Mouse (Mus musculus) adrenal gland, postnatal 10 days (tissue): ENCODE data around the gene Arhgap9. TPM values are rescaled to one million over a fixed set of nuclear protein-coding genes. Genes with fewer than 3 reads are reported as not detected.
A peak's percentile ranks its signal among the peaks of the same experiment; 100 is the strongest.

ENCODE experiments used
- DNase-seq: peaks from one replicate; pipeline ENCODE4 v3.0.0; 2021; ENCODE audit warnings: mixed read lengths
- total RNA-seq, 2 experiments: library from RNA; stranded (reverse); gene quantifications; 2 replicates each; pipeline ENCODE4 v1.2.3; 2021

The Arhgap9 gene
- total RNA-seq, 2 experiments from 2014 or later = 6.5 to 6.6 TPM

DNA sequence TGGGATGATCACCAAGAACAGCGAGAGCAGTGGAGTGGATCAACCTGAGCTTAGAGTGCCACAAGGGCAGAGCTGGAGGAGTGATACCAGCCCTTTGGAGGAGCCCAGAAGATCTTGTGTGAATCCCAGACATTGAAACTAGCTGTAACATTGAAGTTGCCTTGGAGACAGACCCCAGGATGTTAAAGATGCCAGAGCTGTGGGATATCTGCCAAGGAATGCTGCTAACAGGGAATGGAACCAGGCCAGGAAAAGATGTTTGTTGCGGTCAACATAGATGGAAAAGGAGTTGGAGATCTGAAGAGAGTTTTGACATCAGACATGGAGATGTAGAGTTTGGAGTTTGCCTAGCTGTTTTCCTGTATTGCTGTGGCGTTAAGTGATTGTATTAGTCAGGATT is 24.4 kb downstream of the Arhgap9 start:
- no peak for DNase-seq

DNA sequence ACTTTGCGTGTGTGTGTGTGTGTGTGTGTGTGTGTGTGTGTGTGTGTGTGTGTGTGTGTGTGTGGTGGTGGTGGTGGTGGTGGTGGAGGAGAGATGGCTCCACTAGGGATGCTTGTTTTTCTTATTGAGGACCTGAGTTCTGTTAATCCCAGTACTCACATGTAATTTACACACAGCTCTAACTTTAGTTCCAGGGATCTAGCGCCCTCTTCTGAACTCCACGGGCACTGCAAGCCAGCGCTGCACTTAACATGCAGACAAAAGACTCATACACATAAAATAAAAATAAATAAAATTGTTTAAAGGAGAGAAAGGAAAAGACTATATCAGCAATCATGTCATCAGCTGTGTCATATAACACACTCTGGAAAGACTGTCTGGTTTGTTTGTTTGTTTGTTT is 27.2 kb downstream of the Arhgap9 start:
- DNase-seq = peak; percentile 51

DNA sequence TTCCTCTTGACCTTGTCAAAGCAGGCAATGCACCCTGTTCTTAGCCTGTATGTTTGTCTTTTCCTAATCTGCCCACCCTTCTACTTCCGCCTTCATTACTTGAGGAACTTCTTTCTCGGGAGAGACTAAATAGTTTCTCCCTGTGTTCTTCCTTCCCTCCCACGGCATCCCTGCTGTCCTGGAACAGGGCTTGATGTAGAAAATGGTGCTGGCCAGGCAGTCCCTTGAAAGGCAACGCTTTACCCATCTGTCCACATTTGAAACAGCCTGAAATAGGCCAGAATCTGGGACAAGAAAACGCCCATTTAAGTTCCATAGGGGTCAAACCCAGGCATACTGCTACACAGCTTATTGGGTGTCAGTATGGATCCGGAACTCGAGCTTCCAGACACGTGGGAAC is 28.0 kb downstream of the Arhgap9 start:
- no peak for DNase-seq

DNA sequence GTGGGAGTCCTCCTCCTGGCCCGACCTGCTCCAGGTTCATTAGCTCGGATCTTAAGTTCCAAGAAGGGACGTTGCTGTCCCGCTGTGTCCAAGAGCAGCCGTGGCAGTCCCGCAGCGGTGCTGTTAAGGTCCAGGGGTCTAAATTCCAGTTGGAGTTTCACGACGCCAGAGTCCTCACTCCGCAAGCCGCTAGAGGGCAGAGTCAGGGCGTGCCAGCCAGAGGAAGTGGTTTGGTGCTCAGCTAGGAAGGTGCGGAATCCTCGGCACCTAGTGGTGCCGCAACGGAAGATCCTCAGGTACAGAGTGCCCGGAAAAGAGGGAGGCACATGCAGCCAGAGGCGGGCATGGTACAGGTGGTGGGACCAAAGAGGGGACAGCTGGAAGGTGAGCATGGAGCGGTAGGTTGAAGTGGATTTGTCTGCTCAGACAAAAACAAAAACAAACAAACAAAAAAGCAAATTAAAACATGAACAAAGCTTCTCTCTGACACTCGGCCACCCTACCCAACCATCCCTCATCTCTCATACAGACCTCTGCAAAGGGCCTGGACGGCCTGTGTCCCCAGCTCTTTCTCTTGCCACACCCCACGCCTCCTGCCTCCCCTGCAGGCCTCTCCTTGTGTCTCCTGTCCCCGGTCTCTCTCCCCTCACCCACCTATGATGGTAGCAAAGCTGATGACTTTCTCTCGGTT is 29.0 kb downstream of the Arhgap9 start:
- peak; percentile 80 for DNase-seq

DNA sequence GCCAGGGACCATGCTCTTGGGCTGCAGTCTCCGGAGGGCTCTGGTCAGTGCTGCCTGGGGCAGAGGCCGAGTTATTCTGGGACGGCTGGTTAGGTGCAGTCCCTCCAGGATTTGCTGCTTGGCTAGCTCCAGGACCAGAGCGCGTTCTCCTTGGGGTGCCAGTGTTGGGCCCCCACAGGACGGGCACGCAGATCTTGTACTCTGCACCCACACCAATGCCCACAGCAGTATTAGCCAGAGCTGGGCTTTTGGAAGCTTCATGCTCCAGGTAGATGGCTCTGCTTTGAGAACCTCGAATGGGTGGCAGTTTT is 29.5 kb downstream of the Arhgap9 start:
- DNase-seq = no peak

DNA sequence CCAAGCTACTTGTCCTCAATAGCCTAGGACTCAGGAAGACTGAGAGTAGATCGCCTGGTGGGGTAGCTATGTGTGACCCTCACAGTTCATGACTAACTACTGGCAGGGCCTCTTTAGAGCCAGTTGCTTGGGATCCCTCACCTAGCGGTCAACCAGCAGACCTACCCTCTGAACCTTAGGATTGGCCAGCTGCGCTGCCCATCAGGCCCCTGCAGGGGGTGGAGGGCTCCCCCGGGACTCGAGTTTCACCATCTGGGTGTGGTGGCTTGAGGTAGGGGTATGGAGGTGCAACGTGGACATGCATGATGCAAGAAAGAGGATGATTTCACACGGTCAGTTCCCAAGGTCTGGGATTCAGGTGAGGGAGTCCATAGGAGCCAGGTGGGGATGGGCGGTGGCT is 30.0 kb downstream of the Arhgap9 start:
- no peak for DNase-seq

DNA sequence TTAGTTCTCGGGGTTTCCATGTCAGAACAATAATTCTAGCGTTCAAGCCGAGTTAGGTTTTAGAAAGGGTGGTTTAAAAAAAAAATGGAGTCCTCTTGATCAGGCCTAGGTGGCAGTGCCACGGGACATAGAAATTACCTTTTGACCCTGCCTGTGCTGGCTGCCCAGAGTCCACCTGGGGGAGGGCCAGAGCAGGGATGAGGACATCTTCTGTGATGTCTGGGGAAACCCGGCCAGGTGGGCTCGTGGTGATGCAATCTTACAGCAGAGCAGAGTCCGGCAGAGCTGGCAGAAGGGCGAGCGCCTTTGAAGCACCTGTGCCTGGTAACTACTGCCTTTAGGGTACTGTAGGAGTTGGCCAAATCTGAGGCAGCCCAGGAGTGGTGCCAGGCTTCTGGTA is 30.4 kb downstream of the Arhgap9 start:
- no peak for DNase-seq

DNA sequence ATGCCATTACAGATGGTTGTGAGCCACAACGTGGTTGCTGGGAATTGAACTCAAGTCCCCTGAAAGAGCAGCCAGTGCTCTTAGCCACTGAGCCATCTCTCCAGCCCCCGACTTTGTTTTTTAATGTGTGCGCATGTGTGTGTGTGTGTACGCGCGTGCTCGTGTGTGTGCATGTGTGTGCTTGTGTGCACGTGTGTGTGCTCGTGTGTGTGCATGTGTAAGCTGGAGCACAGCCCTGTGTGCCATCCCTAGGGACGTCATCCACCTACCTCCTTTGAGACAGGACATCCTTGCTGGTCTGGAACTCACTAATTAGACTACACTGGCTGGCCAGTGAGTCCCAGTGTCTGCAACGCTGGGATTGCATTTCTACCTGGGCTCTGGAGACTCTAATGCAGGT is 31.0 kb downstream of the Arhgap9 start:
- DNase-seq = no peak

DNA sequence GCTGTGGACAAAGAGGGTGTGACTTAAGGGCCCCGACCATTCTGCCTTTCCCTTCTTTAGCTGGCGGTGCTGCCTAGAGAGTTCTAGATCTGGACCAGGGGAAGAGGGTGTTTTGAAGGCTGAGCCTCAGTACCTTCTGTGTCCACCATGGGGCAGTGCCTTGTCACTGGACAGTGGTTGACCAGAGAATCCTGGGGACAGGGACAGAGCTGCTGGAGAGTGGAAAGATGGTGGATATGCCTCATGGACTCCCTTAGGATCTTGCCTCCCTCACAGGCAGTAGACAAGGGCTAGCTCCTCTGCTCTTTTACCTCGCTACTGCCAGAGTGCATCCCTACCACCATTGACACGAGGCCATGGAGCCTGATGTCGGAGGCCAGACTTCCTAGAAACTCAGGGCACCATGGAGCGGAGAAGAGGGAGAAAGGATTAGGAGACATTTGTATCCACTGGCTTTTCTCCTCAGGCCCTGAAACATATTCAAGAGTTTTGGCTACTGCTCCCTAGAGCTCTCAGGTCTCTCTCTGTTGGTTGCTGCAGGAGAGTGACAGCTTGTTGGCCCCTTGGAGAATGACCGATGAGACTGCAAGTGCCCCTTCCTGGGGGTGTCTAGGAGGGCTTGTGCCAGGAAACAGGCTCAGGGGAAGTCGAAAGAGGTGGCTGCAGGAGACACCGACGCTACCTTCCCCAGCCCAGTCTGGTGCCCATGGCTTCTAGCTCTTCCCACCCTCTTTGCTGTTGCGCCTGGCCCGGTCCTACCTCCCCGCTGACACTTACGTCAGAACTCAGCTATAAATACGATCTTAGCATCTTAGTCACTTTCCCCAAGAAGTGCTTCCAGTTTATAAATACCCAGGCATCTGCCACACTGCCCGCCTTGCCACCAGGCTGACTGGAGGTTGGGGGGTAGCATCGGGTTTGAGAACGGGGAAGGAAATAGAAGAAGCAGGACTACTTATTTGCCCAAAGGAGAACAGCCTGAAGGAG is 32.4 kb downstream of the Arhgap9 start, which contains the start of gene Inhbe:
Inhbe (minus strand) TSS at position 503 of the 987 bp plus-strand sequence.
- DNase-seq = peak; percentile 64

DNA sequence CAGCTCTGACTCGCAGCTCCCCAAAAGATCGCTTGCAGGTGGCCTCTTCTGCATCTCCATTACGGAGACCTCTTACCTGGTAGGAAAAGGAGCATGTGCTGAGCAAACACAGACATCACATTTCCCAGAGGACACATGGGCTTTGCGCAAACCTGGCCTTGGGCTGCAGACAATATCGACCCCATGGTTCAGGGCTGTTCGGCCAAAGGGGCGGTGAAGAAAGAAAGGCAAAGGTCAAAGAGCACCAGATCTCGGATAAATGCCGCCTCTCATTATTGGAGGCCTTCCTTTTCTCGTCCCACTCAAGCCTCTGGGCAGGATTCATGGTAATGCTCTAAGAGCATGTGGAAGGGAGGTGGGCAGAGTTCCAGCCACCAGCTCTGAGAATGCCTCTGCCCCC is 33.6 kb downstream of the Arhgap9 start:
- DNase-seq = no peak

DNA sequence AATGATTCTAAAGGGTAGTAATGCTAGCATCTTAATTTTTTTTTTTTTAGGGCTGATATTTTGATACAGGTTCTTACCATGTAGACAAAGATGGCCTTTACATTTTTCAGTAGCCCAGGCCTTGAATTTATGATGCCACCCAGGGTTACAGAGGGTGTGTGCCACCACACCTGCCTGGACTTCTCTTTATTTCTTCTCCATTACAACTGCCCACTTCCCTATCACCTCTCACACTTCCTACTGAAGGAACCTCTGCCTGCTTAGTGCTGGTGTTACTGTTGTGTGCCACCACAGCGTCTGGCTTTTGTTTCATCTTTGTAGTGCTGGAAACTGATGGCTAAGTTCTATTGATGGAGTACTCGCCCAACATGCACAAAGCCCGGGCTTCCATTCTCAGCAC is 39.0 kb downstream of the Arhgap9 start:
- no peak for DNase-seq

DNA sequence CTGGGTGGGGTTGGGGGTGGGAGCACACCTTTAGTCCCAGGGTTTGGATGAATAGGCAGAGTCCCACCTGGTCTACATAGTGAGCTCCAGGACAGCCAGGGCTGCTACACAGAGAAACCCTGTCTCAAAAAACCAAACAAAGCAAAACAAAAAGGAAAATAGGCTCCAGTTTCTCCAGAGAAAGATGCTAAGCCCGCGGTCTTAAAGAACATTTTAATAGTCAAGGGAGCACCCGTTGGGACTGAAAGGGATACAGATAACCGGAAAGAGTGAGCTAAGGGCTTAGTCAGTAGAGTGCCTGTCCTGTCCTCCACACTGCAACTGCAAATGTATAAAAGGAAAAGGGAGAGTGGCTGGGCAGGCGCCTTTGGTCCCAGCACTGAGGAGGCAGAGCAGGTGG is 45.4 kb downstream of the Arhgap9 start:
- DNase-seq = no peak

DNA sequence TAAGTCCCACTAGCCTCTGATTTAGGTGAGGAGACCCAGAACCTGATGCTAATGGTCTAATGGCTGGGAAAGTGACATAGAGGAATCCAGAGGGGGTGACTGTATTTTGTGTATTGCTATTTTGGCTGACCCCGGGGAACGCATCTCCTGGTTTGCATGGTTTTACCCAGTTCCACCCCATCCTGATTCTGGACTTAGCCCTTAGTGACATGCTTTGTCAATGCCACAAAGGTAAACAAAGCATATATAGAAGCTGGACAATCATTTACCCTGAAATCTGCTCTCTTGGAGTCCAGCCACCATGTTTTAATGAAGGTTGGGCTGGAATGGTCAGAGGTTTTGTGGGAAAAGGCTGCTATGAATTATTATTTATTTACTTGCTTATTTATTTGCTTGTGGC is 46.5 kb downstream of the Arhgap9 start:
- DNase-seq = no peak

DNA sequence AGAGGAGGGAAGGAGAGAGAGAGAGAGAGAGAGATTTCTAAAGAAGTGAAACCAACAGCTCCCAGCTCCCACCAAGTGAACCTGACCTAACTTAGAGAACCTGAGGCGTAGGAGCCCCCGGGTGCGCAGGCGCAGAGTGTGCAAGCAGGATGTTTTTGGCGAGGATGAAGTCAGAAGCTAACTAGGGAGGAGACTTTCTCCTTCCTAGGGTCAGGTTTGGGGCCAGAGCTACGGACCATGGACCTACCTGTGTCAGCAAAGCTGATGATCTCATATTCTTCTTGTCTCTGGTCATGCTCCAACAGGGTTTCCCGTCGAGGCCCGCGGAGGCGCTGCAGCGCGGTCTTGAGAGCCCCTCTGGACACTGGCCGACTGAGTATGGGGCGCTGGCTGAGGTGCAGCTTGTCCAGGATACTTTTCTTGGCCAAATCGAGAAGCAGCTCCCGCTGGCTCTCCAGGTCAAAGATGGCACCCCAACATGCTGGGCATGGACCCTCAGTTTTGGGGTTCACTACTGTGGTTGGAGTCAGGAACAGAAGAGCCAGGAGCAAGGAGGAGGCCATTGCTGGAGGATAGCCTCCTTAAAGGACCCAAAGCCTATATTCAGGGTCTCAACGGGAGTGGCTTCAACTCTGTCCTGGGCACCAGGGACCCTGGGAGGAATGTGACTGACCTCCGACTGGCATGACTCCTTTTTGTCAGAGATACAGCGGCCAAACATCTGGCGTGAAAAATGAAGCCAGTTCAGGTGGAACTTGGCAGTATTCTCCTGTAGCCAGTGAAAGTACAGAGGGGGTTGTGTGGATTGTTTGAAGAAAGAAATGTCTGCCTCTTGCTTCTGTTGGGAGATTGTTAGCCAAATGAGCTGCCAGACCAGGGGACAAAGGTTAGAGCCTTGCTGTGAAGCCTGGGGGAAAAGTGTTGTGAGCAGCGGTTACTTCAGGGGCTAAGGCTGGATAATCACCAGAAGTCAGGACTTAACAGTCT is 48.4 kb downstream of the Arhgap9 start, which contains the start of gene Inhbc:
Inhbc (minus strand) TSS at position 598 of the 987 bp plus-strand sequence.
- no peak for DNase-seq

DNA sequence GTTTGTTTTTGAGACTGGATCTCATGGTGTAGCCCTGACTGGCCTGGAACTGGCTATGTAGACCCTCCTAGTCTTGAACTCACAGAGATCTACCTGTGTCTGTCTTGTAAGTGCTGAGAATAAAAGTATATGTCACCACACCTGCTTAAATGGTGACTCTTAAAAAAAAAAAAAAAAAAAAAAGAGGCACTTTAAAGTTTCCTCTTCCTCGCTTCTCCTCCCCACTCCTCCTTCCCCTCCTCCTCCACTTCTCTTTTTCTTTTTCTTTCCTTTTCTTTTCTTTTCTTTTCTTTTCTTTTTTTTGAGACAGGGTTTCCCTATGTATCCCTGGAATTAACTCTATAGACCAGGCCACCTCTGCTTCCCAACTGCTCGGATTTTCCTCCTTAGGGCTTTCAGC is 49.3 kb downstream of the Arhgap9 start:
- no peak for DNase-seq

DNA sequence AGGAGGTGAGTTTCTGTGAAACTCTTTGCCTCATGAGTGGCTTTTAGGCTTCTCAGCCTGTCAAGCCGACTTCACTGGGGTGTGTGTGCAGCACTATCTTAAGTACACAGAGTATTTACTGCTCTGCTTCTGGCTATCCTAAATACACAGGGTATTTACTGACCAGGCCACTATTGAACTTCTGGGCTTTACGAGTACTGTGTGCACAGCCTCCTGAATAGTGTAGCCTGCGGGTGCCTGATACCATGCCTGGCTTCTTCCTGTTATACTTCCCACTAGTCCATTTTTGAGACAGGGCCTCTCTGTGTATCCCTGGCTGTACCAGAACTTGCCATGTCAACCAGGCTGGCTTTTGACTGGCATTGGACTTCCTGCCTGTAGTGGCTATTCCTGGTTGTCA is 55.9 kb downstream of the Arhgap9 start:
- no peak for DNase-seq

Other genes with a start within 250 kb of the Arhgap9 start
- 1 to 10 TPM; 5.7 to 6.2 TPM for gene Agap2, start 246.7 kb upstream of the Arhgap9 start, total RNA-seq
- 10 to 100 TPM; 82.0 to 88.6 TPM for gene Os9, start 200.8 kb upstream of the Arhgap9 start, total RNA-seq
- 10 to 100 TPM; 12.7 to 16.3 TPM for gene B4galnt1, start 156.7 kb upstream of the Arhgap9 start, total RNA-seq
- 10 to 100 TPM in 1 of 2 experiments, 1 to 10 TPM in 1; 7.4 to 13.7 TPM for gene Slc26a10, start 141.3 kb upstream of the Arhgap9 start, total RNA-seq
- 10 to 100 TPM; 18.1 to 26.5 TPM for gene Arhgef25, start 131.9 kb upstream of the Arhgap9 start, total RNA-seq
- 10 to 100 TPM; 48.3 to 69.4 TPM for gene Dtx3, start 126.2 kb upstream of the Arhgap9 start, total RNA-seq
- gene Pip4k2c, start 110.4 kb upstream of the Arhgap9 start, total RNA-seq = 10 to 100 TPM; 27.7 to 30.9 TPM
- 10 to 100 TPM in 1 of 2 experiments, 1 to 10 TPM in 1; 7.4 to 16.9 TPM for gene Kif5a, start 58.6 kb upstream of the Arhgap9 start, total RNA-seq
- 100 to 1,000 TPM; 151 to 164 TPM for gene Dctn2, start 55.6 kb upstream of the Arhgap9 start, total RNA-seq
- gene Mbd6, start 32.9 kb upstream of the Arhgap9 start, total RNA-seq = 10 to 100 TPM; 42.9 to 66.4 TPM
- 10 to 100 TPM; 82.6 to 86.3 TPM for gene Mars, start 10.2 kb upstream of the Arhgap9 start, total RNA-seq
- gene Gli1, start 20.0 kb downstream of the Arhgap9 start, total RNA-seq = 1 to 10 TPM; 5.2 to 5.6 TPM
- 1 to 10 TPM; 1.2 to 6.6 TPM for gene Inhbe, start 32.4 kb downstream of the Arhgap9 start, total RNA-seq
- gene Inhbc, start 48.5 kb downstream of the Arhgap9 start, total RNA-seq = 10 to 100 TPM; 10.9 to 22.9 TPM
- 100 to 1,000 TPM; 119 to 123 TPM for gene R3hdm2, start 58.4 kb downstream of the Arhgap9 start, total RNA-seq
- gene Stac3, start 179.7 kb downstream of the Arhgap9 start, total RNA-seq = 10 to 100 TPM in 1 of 2 experiments, 1 to 10 TPM in 1; 5.2 to 16.9 TPM
- gene Ndufa4l2, start 193.0 kb downstream of the Arhgap9 start, total RNA-seq = 10 to 100 TPM; 49.3 to 56.4 TPM
- gene Shmt2, start 200.5 kb downstream of the Arhgap9 start, total RNA-seq = 10 to 100 TPM; 56.1 to 57.7 TPM
- gene Nxph4, start 212.6 kb downstream of the Arhgap9 start, total RNA-seq = 1 to 10 TPM; 5.3 TPM